22 mouse cellular contexts compared by ENCODE assay signal in genomic region chr9:50477270-50477669, GRCm38 (mm10). TPM values are rescaled to one million over a fixed set of nuclear protein-coding genes. Genes with fewer than 3 reads are reported as not detected.
"Had no signal": no experiment of that assay in that cellular context is flagged by ENCODE, and none has a peak within 500 bp of the region (broad histone marks: within the 10 kb centered on the region; RNA-seq: fewer than 3 reads in every experiment).

No protein-coding gene starts in this region.

- H3K36me3 ChIP-seq: heart, embryonic 10.5 days; heart, embryonic 12.5 days; hindbrain, embryonic 10.5 days; hindbrain, embryonic 12.5 days; intestine, embryonic 15.5 days; limb, embryonic 10.5 days; limb, embryonic 12.5 days had no signal

- H3K27me3 ChIP-seq: hindbrain, embryonic 12.5 days; intestine, embryonic 15.5 days had no signal

- DNase-seq: gastrocnemius, adult 2 months; gastrocnemius, postnatal 10 days; gastrocnemius, postnatal 25 days; heart, adult 18-20 months; heart, postnatal 10 days; heart, postnatal 4 days; kidney, adult 18-20 months; kidney, adult 8-10 months; kidney, postnatal 10 days; kidney, postnatal 25 days; kidney, postnatal 4 days had no signal

- H3K4me3 ChIP-seq: gastrocnemius, adult 2 months; heart, embryonic 10.5 days; heart, embryonic 12.5 days; hindbrain, embryonic 10.5 days; hindbrain, embryonic 12.5 days; intestine, embryonic 15.5 days; layer of hippocampus, adult 2 months; left cerebral cortex, adult 2 months; limb, embryonic 10.5 days; limb, embryonic 12.5 days had no signal

- H3K4me2 ChIP-seq: heart, embryonic 12.5 days; hindbrain, embryonic 12.5 days; hindbrain, embryonic 14.5 days; intestine, embryonic 15.5 days; limb, embryonic 12.5 days had no signal

- H3K27ac ChIP-seq: gastrocnemius, adult 2 months; heart, embryonic 10.5 days; hindbrain, embryonic 10.5 days; hindbrain, embryonic 12.5 days; hindbrain, embryonic 14.5 days; intestine, embryonic 15.5 days; layer of hippocampus, adult 2 months; left cerebral cortex, adult 2 months; limb, embryonic 10.5 days; limb, embryonic 12.5 days had no signal

RNA-seq across cellular contexts. Expression of gene Plet1, which starts 17.1 kb away (rescaled TPM):
- polyA plus RNA-seq: inflammation-experienced regulatory T-cells, adult 6 months; limb, embryonic 10.5 days had no signal
